Mouse (Mus musculus) hindbrain, postnatal 0 days (tissue): ENCODE results near the gene Sorbs1. TPM values are rescaled to one million over a fixed set of nuclear protein-coding genes. Genes with fewer than 3 reads are reported as not detected.
A peak's percentile ranks its signal among the peaks of the same experiment; 100 is the strongest.

Source experiments
- ATAC-seq: fragments of 200-750 bp; cut with Nextera tagmentation; 2 replicates; pipeline ENCODE4 v1.8.0; 2017; ENCODE audit warnings: mild to moderate bottlenecking, moderate TSS enrichment, moderate library complexity
- DNase-seq: peaks from one replicate; pipeline ENCODE4 v3.0.0-alpha.2; 2015; ENCODE audit warnings: low spot score
- H3K27ac ChIP-seq: fragments of 300-500 bp; sonication (generic); 2 replicates; pipeline ENCODE4 v1.5.1; 2014; ENCODE audit warnings: mild to moderate bottlenecking
- H3K27me3 ChIP-seq: fragments of 300-500 bp; sonication (generic); 2 replicates; pipeline ENCODE4 v1.6.1; 2014; ENCODE audit warnings: low read length, mixed read lengths; ENCODE audit not compliant: insufficient read depth
- H3K36me3 ChIP-seq: fragments of 300-500 bp; sonication (generic); 2 replicates; pipeline ENCODE4 v1.6.1; 2014; ENCODE audit warnings: low read length, mixed read lengths; ENCODE audit not compliant: insufficient read depth
- H3K4me1 ChIP-seq: fragments of 300-500 bp; sonication (generic); 2 replicates; pipeline ENCODE4 v1.6.1; 2014; ENCODE audit warnings: antibody characterized with exemption, low read length, mixed read lengths; ENCODE audit not compliant: insufficient read depth
- H3K4me2 ChIP-seq: fragments of 300-500 bp; sonication (generic); 2 replicates; pipeline ENCODE4 v1.6.1; 2014; ENCODE audit warnings: low read depth, mild to moderate bottlenecking, low read length, moderate library complexity, mixed read lengths
- H3K4me3 ChIP-seq: fragments of 300-500 bp; sonication (generic); 2 replicates; pipeline ENCODE4 v1.5.1; 2014; ENCODE audit warnings: low read length
- H3K9ac ChIP-seq: fragments of 300-500 bp; sonication (generic); replicated peaks from 2 replicates; pipeline ENCODE4 v1.6.1; 2014; ENCODE audit warnings: mild to moderate bottlenecking, low read length, moderate library complexity, mixed read lengths
- H3K9me3 ChIP-seq: fragments of 300-500 bp; sonication (generic); 2 replicates; pipeline ENCODE4 v1.6.1; 2016; ENCODE audit warnings: low read length, mixed read lengths
- CTCF ChIP-seq: IDR thresholded peaks from 2 replicates; pipeline ENCODE4 v1.5.1; 2016; ENCODE audit warnings: antibody characterized with exemption, control low read depth, low read depth
- WGBS: fragments of 180-500 bp; shearing (Covaris S2); extraction: QIAGEN DNeasy Blood & Tissue Kit; methylation state at CpG from one replicate; pipeline ENCODE4 v1.1.7; 2014; 5-methylcytosine and 5-hydroxymethylcytosine counted together
- polyA plus RNA-seq: library from polyadenylated mRNA; unstranded; fragments of >200 nt; fragmentation: Nextera tagmentation; extraction: Ambion mirVana; gene quantifications from 2 replicates; pipeline ENCODE4 v1.2.1, GENCODE M21; 2015
- total RNA-seq: library from RNA; depleted of rRNA; stranded (reverse); fragments of >200 nt; gene quantifications from 2 replicates; pipeline ENCODE4 v1.2.3, GENCODE M21; 2014

Sorbs1 gene
- total and polyA plus RNA-seq, 2 experiments from 2014 or later = 52.4 to 70.4 TPM

- H3K4me1 ChIP-seq = peaks cover 9% of the 10 kb centered on the region
- H3K9me3 ChIP-seq = no peaks in the 10 kb centered on the region
- ATAC-seq (no peak), DNase-seq (no peak)
- WGBS = 72% methylated on average over 7 of the region's 7 CpGs
- H3K4me3 ChIP-seq = no peak overlapping the region
- H3K36me3 ChIP-seq = no peaks in the 10 kb centered on the region
- H3K4me2 ChIP-seq = no peak overlapping the region
- peak overlapping the region; percentile 83 for H3K27ac ChIP-seq
- no peak; the same call in 1 of the 2 replicates for TF ChIP-seq CTCF
- H3K27me3 ChIP-seq = no peaks in the 10 kb centered on the region
- H3K9ac ChIP-seq = no peak overlapping the region
Measured at GRCm38 (mm10) chr19:40435045-40435444, 78.5 kb downstream of the Sorbs1 start.

- Histone ChIP-seq H3K9me3 (no peaks in the 10 kb centered on the region), H3K27me3 (no peaks in the 10 kb centered on the region), H3K27ac (peak overlapping the region; percentile 83), H3K36me3 (no peaks in the 10 kb centered on the region), H3K4me2 (0 out of 2 replicates have a peak overlapping the region, but pooled peaks have one; percentile 10), H3K9ac (no peak overlapping the region), H3K4me3 (no peak overlapping the region), H3K4me1 (peaks cover 9% of the 10 kb centered on the region)
- DNase-seq (peak; percentile 82), ATAC-seq (peak; percentile 91)
- 27% methylated on average over 10 of the region's 10 CpGs for WGBS
- TF ChIP-seq CTCF = no peak
Measured at GRCm38 (mm10) chr19:40434042-40434869, 79.3 kb downstream of the Sorbs1 start.

- Histone ChIP-seq H3K27ac (peak overlapping the region; percentile 83), H3K4me2 (0 out of 2 replicates have a peak overlapping the region, but pooled peaks have one; percentile 10), H3K27me3 (no peaks in the 10 kb centered on the region), H3K4me1 (peaks cover 9% of the 10 kb centered on the region), H3K9me3 (no peaks in the 10 kb centered on the region), H3K36me3 (no peaks in the 10 kb centered on the region), H3K4me3 (no peak overlapping the region), H3K9ac (no peak overlapping the region)
- ATAC-seq (peak; percentile 46), DNase-seq (peak; percentile 33)
- 37% methylated on average over 8 of the region's 8 CpGs for whole genome bisulfite sequencing
- no peak for TF ChIP-seq CTCF
Measured at GRCm38 (mm10) chr19:40433316-40433912, 80.2 kb downstream of the Sorbs1 start.

- TF ChIP-seq CTCF = no peak
- Histone ChIP-seq H3K36me3 (no peaks in the 10 kb centered on the region), H3K4me3 (no peak overlapping the region), H3K4me2 (no peak overlapping the region), H3K27me3 (no peaks in the 10 kb centered on the region), H3K9ac (no peak overlapping the region), H3K27ac (peak overlapping the region; percentile 51; the same call in 1 of the 2 replicates), H3K4me1 (peaks cover 6% of the 10 kb centered on the region), H3K9me3 (no peaks in the 10 kb centered on the region)
- no peak for DNase-seq
- WGBS = 75% methylated on average over 4 of the region's 4 CpGs
- no peak for ATAC-seq
Measured at GRCm38 (mm10) chr19:40431969-40432368, 81.6 kb downstream of the Sorbs1 start.

- ATAC-seq (no peak), DNase-seq (no peak)
- no peak for TF ChIP-seq CTCF
- Histone ChIP-seq H3K4me2 (no peak overlapping the region), H3K4me1 (peaks cover 12% of the 10 kb centered on the region), H3K9me3 (no peaks in the 10 kb centered on the region), H3K4me3 (no peak overlapping the region), H3K9ac (no peak overlapping the region), H3K27ac (no peak overlapping the region), H3K36me3 (no peaks in the 10 kb centered on the region), H3K27me3 (no peaks in the 10 kb centered on the region)
- WGBS = 83% methylated on average over 3 of the region's 3 CpGs
Measured at GRCm38 (mm10) chr19:40429572-40429971, 84.0 kb downstream of the Sorbs1 start.

GRCm38 (mm10) chr19:40429169-40429568 is 84.4 kb downstream of the Sorbs1 start:
- no peak for DNase-seq
- Histone ChIP-seq H3K9me3 (no peaks in the 10 kb centered on the region), H3K27ac (no peak overlapping the region), H3K4me1 (peaks cover 9% of the 10 kb centered on the region), H3K4me3 (no peak overlapping the region), H3K36me3 (no peaks in the 10 kb centered on the region), H3K9ac (no peak overlapping the region), H3K4me2 (no peak overlapping the region), H3K27me3 (no peaks in the 10 kb centered on the region)
- no peak for ATAC-seq
- WGBS = 76% methylated on average over 3 of the region's 3 CpGs
- no peak for TF ChIP-seq CTCF
